Mouse (Mus musculus): Measurements from ENCODE around the gene Nf1.

DNA sequence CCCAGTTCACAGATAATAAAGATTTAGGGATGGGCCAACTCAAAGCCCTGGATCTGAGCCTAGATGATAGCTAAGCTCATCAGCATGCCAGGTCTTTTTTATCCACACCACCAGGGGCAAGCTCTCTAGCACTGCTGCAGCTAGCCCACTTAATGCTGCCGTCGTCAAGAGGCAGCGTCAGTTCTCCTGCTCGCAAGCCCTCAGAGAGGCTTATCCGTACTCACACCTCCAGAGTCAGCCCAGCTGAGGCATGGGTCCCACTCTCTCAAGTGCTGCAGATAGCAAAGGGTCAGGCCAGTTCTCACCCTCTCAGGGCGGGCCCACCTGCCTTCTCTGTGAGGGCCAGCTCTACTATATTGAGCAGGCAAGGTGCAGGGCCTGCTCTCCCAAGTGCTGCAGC, 193.8 kb downstream of the Nf1 start:
- TF ChIP-seq POLR2A (IDR thresholded peaks at IDR 0.05; ENCODE audit: insufficient read depth, low read depth, low read length), result no peak
- no peak for TF ChIP-seq CTCF (IDR thresholded peaks at IDR 0.05)
- no peak for TF ChIP-seq EP300 (IDR thresholded peaks at IDR 0.05; ENCODE audit: insufficient read depth, low read depth, low read length)

Measured in heart, adult 2 months (tissue).